Mouse (Mus musculus) thymus, adult 2 months (tissue): Measurements from ENCODE around the gene Cox10. TPM values are rescaled to one million over a fixed set of nuclear protein-coding genes. Genes with fewer than 3 reads are reported as not detected.

ENCODE experiments used
- DNase-seq: peaks from one replicate; pipeline ENCODE4 v3.0.0; 2021
- H3K27ac ChIP-seq: fragments of 200-500 bp; 2 replicates; pipeline ENCODE4 v1.5.1; 2012; ENCODE audit warnings: low read length, control low read depth; ENCODE audit not compliant: control insufficient read depth, insufficient read depth
- H3K27me3 ChIP-seq: fragments of 200-500 bp; 2 replicates; pipeline ENCODE4 v1.6.1; 2012; ENCODE audit warnings: mild to moderate bottlenecking, low read length, moderate library complexity, mixed read lengths; ENCODE audit not compliant: control insufficient read depth, insufficient read depth
- H3K36me3 ChIP-seq: fragments of 200-500 bp; 2 replicates; pipeline ENCODE4 v1.6.1; 2012; ENCODE audit warnings: mild to moderate bottlenecking, low read length, moderate library complexity; ENCODE audit not compliant: control insufficient read depth, insufficient read depth
- H3K4me1 ChIP-seq: fragments of 200-500 bp; replicated peaks from 2 replicates; pipeline ENCODE4 v1.6.1; 2012; ENCODE audit warnings: low read length; ENCODE audit not compliant: control insufficient read depth, insufficient read depth
- H3K4me3 ChIP-seq: fragments of 200-500 bp; 2 replicates; pipeline ENCODE4 v1.5.1; 2012; ENCODE audit warnings: mild to moderate bottlenecking, low read length, control low read depth, moderate library complexity; ENCODE audit not compliant: control insufficient read depth, insufficient read depth
- CTCF ChIP-seq: fragments of 200-500 bp; IDR thresholded peaks from 2 replicates; pipeline ENCODE4 v1.5.1; 2012; ENCODE audit warnings: mild to moderate bottlenecking, control low read depth, low read length, moderate library complexity, borderline replicate concordance; ENCODE audit not compliant: control insufficient read depth, poor library complexity, insufficient read depth; ENCODE audit errors: extremely low read depth
- POLR2A ChIP-seq: fragments of 200-500 bp; IDR thresholded peaks from 2 replicates; pipeline ENCODE4 v1.6.1; 2012; ENCODE audit warnings: mild to moderate bottlenecking, low read length, control low read depth, moderate library complexity; ENCODE audit not compliant: control insufficient read depth, poor library complexity, insufficient read depth; ENCODE audit errors: extremely low read depth
- WGBS: fragments of 180-500 bp; shearing (Covaris S2); methylation state at CpG from one replicate; pipeline ENCODE4 v1.1.7; 2018; 5-methylcytosine and 5-hydroxymethylcytosine counted together
- polyA plus RNA-seq: library from polyadenylated mRNA; depleted of rRNA; stranded (reverse); fragments of >200 nt; gene quantifications from 2 replicates; pipeline ENCODE4 v1.2.3, GENCODE M21; 2012

The Cox10 gene
- polyA plus RNA-seq, 1 experiment = 20.2 TPM

DNA sequence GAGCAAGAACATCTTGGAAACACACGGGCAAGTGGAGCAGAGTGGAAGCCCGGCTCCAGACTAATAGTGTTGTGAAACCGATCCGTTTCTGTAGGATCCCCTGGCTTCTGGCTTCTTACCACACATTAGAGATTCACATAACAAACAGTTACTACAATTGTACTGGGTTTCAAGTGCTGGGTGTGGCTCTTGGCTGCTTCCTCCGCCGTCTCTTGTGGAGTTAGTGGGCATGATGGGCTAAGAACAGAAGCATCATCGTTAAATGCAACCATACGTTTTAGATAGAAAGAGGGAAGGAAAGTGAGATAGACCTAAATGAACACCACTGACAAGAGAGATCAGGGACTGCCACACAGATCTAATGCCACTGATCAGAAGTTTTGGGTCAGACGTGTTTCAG lies 35.8 kb upstream of the Cox10 start:
- TF ChIP-seq CTCF = no peak
- TF ChIP-seq POLR2A = no peak
- H3K36me3 ChIP-seq = no peaks in the 10 kb centered on the region
- 0 out of 2 replicates have a peak, but pooled peaks cover 3% of the 10 kb centered on the region for H3K27me3 ChIP-seq
- WGBS = 83% methylated on average over 9 of the region's 9 CpGs
- peaks cover 2% of the 10 kb centered on the region; the same call in 1 of the 2 replicates for H3K4me1 ChIP-seq
- DNase-seq = no peak
- H3K27ac ChIP-seq = no peak overlapping the region
- no peak overlapping the region for H3K4me3 ChIP-seq

DNA sequence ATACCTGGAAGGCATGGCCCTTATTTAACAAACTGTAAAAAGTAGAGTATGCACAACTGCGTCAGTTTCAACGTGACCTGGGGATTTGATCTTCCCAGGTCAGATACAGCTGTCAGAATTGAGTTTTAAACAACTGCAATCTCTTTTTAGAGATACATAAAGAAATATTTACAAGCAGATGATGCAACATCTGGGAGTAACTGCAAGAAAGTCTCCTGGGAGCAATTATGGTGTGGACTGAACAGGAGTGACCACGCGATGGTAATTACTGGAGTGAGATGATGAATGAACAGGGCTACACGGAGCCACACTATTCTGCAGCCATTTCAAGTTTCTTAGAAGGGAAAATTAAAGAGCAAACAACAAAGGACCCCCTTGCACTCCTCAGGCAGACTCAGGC lies 20.8 kb upstream of the Cox10 start:
- WGBS = 94% methylated on average over 5 of the region's 5 CpGs
- Histone ChIP-seq H3K4me3 (no peak overlapping the region), H3K4me1 (no peaks in the 10 kb centered on the region), H3K27me3 (no peaks in the 10 kb centered on the region), H3K36me3 (no peaks in the 10 kb centered on the region), H3K27ac (no peak overlapping the region)
- DNase-seq = no peak
- TF ChIP-seq CTCF (no peak), POLR2A (no peak)

DNA sequence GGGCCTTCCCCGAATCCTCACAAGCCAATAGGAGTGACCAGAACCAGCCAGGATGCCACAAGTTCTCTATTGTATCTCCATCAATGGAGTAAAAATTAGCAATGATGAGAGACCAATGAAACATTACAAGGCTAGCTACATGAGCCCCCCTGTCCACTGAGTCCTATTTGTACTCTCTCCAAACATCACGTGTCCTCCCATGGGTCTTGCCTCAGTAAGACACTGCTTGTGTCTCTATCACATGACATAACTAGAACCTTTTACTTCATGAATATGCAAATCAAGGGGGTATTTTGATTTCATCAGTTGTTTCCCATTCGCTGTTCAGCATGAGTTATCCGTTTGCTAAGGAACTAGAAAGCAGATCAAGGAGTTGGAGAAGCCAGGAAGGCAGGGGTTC lies 13.8 kb upstream of the Cox10 start:
- no peaks in the 10 kb centered on the region for H3K27me3 ChIP-seq
- DNase-seq = no peak
- no peaks in the 10 kb centered on the region for H3K36me3 ChIP-seq
- no peak overlapping the region for H3K4me3 ChIP-seq
- TF ChIP-seq CTCF = no peak
- TF ChIP-seq POLR2A = no peak
- no peaks in the 10 kb centered on the region for H3K4me1 ChIP-seq
- no peak overlapping the region for H3K27ac ChIP-seq
- WGBS = 95% methylated on average over 4 of the region's 4 CpGs

DNA sequence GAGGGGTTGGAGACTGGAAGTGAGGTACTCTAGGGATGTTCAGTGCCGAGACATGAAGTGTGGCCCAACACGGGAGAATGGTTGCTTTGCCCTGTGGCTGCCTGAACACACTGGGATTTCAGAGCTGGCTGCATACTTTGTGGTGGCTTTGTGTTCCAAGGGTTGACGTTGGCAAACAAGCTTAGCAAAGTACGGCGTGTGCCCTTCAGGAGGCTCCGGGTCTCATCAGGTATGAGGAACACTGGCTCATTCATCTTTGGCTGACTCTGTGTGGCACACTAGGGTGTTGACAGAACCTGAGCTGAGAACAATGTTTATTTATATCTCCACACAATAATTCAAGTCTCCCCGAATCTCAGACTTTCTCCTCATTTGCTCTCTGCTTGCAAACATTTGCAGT lies 11.9 kb upstream of the Cox10 start:
- no peak for TF ChIP-seq POLR2A
- no peak for TF ChIP-seq CTCF
- no peaks in the 10 kb centered on the region for H3K36me3 ChIP-seq
- no peaks in the 10 kb centered on the region for H3K27me3 ChIP-seq
- no peak overlapping the region for H3K4me3 ChIP-seq
- WGBS = 93% methylated on average over 7 of the region's 7 CpGs
- no peaks in the 10 kb centered on the region for H3K4me1 ChIP-seq
- no peak for DNase-seq
- H3K27ac ChIP-seq = no peak overlapping the region

DNA sequence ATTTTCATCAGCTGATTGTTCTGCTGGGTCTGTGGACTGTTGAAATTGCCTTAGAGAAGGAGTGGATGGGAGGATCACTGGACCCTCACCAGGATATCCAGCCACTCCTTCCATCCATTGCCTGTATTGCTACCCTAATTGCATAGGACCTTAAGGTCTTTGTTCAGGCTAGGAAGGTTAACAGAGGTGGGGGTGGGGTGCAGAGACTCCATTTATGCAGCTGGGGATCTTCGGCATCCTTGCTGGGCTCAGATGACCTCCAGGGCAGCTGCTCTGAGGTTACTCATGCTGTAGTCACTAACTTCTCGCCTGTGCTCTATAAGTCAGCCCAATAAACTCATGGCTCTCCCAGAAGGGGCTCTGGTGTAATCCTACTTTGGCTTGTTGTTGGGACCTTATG lies 10.4 kb upstream of the Cox10 start:
- WGBS = 96% methylated on average over 2 of the region's 2 CpGs
- Histone ChIP-seq H3K27me3 (no peaks in the 10 kb centered on the region), H3K27ac (no peak overlapping the region), H3K36me3 (no peaks in the 10 kb centered on the region), H3K4me3 (no peak overlapping the region), H3K4me1 (no peaks in the 10 kb centered on the region)
- no peak for TF ChIP-seq CTCF
- DNase-seq = no peak

DNA sequence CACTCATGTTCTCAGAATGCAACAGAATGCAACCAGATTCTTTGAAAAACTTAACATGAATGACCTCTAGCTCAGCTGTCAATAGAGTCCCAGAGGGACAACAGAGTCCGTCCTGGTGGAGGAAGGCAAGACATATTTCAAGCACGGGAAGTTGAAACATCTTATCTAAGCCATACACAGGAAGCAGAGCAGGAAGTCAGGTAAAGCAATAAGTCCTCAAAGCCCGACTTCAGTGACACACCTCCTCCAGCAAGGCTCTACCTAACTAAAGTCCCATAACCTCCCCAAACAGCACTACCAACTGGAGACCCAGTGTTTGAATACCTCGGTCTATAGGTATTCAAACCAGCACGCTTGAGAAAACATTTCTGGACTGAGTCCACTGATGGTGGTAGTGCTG lies 6.6 kb upstream of the Cox10 start:
- no peak for DNase-seq
- no peaks in the 10 kb centered on the region for H3K4me1 ChIP-seq
- H3K36me3 ChIP-seq = no peaks in the 10 kb centered on the region
- H3K27me3 ChIP-seq = no peaks in the 10 kb centered on the region
- 41% methylated on average over 5 of the region's 5 CpGs for WGBS
- no peak for TF ChIP-seq CTCF
- TF ChIP-seq POLR2A = no peak
- no peak overlapping the region for H3K27ac ChIP-seq
- H3K4me3 ChIP-seq = no peak overlapping the region

DNA sequence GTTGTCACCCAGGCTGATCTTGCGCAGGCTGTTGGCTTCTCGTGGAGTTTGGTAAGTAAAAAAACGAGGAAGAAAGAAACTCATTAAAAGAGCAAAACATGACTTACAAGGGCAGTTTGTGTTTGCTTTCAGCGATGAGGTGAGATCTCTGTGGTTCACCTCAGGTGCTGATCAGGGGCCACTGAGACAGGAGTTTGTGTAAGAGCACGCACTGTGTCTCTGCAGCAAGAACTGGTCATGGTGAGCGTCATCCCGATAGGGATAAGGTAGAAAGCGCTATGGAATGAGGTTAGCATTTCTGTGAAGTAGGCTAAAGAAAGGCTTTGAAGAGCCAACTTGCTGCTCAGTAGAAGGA lies 436 bp upstream of the Cox10 start:
- H3K27me3 ChIP-seq = no peaks in the 10 kb centered on the region
- DNase-seq = no peak
- peaks cover 6% of the 10 kb centered on the region; the same call in 1 of the 2 replicates for H3K4me1 ChIP-seq
- 2% methylated on average over 8 of the region's 8 CpGs for WGBS
- no peaks in the 10 kb centered on the region for H3K36me3 ChIP-seq
- TF ChIP-seq CTCF (no peak), POLR2A (no peak)
- peak overlapping the region; percentile 97 for H3K4me3 ChIP-seq
- peak overlapping the region; percentile 92 for H3K27ac ChIP-seq

DNA sequence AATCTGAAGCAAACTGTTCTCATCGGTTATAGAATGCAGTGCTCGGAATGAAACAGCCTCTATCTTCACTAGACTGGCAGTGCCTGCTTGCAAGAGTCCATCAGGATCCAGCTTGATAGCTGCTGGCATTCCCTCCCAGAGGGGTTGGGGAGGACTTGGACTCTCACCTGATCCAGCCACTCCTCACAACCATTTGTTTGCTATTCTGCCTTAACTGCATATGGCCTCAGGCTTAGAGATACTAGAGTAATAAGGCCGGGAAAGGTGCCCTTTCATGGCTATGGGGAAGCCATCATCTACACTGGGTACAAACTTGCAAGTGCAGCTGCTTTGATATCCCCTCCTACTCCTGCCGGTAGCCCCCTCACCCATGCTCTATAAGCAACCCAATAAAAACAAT lies 3.1 kb downstream of the Cox10 start:
- no peak for DNase-seq
- no peak for TF ChIP-seq POLR2A
- no peak for TF ChIP-seq CTCF
- H3K27ac ChIP-seq = no peak overlapping the region
- 97% methylated on average over 4 of the region's 4 CpGs for WGBS
- H3K36me3 ChIP-seq = no peaks in the 10 kb centered on the region
- H3K4me3 ChIP-seq = no peak overlapping the region
- H3K4me1 ChIP-seq = peaks cover 6% of the 10 kb centered on the region; the same call in 1 of the 2 replicates
- no peaks in the 10 kb centered on the region for H3K27me3 ChIP-seq
